Mouse (Mus musculus): ENCODE data around the gene Cmtm8. TPM values are rescaled to one million over a fixed set of nuclear protein-coding genes. Genes with fewer than 3 reads are reported as not detected.
A peak's percentile ranks its signal among the peaks of the same experiment; 100 is the strongest.

Cmtm8 gene
- polyA plus RNA-seq, 1 experiment from 2014 or later, result 118 TPM

DNA sequence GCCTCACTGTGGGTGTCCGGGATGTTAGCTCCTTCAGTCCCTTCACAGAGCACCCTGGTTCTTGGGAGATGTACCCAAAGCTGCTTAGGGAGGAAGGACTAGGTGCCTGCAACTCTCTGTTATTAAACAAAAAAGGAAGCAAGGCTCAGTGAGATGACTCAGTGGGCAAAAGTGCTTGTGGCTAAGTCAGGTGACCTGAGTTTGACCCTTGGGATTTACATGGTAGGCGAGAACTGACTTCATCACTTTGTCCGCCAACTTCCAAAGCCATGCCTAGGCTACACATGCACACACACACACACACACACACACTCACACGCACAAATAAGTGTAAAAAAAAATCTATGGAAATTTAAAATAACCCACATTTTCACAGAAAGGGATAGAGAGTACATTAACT lies 32.0 kb downstream of the Cmtm8 start:
- Histone ChIP-seq H3K27me3 (ENCODE audit: control insufficient read depth, insufficient read depth, low read depth, low read length) (no peaks in the 10 kb centered on the region), H3K9ac (ENCODE audit: low read length) (no peak overlapping the region), H3K4me3 (ENCODE audit: low read length) (no peak overlapping the region), H3K9me3 (ENCODE audit: control insufficient read depth, low read length) (no peaks in the 10 kb centered on the region), H3K4me2 (ENCODE audit: low read depth, low read length) (no peak overlapping the region), H3K36me3 (ENCODE audit: control insufficient read depth, insufficient read depth, low read length) (no peaks in the 10 kb centered on the region), H3K27ac (ENCODE audit: low read length) (no peak overlapping the region), H3K4me1 (replicated peaks; ENCODE audit: control insufficient read depth, insufficient read depth, low read length) (peaks cover 8% of the 10 kb centered on the region; the same call in 1 of the 2 replicates)
- no peak for ATAC-seq (ENCODE audit: low read depth)
- WGBS, result 81% methylated on average over 4 of the region's 4 CpGs

DNA sequence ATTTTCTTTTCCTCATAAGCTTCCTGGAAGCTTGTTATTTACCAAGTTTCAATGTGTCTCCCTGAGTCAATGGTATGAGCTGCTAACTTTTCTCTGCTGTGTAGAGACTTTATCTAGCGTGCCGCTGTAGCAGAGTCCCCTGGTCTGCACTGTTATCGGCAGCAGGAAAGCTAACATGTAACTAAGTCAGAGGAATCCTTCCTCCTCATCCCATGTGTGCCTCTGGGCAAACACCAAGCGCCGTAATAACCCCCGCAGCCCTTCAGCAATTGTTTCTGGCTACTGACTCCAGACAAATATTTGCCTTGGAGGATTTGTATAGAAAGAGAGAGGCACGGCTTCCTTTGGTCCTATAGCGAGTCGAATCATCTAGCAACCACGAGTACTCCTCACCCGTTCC lies 33.1 kb downstream of the Cmtm8 start:
- Histone ChIP-seq H3K27me3 (ENCODE audit: control insufficient read depth, insufficient read depth, low read depth, low read length) (no peaks in the 10 kb centered on the region), H3K9me3 (ENCODE audit: control insufficient read depth, low read length) (no peaks in the 10 kb centered on the region), H3K4me1 (replicated peaks; ENCODE audit: control insufficient read depth, insufficient read depth, low read length) (peaks cover 8% of the 10 kb centered on the region; the same call in 1 of the 2 replicates), H3K27ac (ENCODE audit: low read length) (no peak overlapping the region), H3K4me3 (ENCODE audit: low read length) (no peak overlapping the region), H3K9ac (ENCODE audit: low read length) (no peak overlapping the region), H3K36me3 (ENCODE audit: control insufficient read depth, insufficient read depth, low read length) (no peaks in the 10 kb centered on the region), H3K4me2 (ENCODE audit: low read depth, low read length) (no peak overlapping the region)
- 52% methylated on average over 11 of the region's 11 CpGs for WGBS
- ATAC-seq (ENCODE audit: low read depth), result no peak

DNA sequence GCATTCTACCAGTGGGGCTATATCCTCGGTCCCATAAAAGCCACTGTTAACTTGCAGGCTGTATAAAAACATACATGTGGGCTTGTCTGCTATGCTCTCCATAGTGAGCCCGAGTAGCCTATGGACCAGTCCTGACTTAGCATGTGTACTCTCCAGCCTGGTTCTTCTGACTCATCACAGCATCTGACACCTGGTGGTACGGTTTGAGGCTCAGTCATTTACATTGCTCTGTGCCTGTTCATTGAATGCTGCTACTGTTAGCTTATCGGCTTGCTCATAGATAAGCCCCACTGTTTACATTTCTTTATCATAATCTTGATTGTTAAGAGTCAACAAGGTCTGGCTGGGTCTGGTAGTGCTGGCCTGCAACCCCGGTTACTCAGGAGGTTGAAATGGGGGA lies 35.3 kb downstream of the Cmtm8 start:
- Histone ChIP-seq H3K4me3 (ENCODE audit: low read length) (no peak overlapping the region), H3K9ac (ENCODE audit: low read length) (no peak overlapping the region), H3K27ac (ENCODE audit: low read length) (no peak overlapping the region), H3K4me2 (ENCODE audit: low read depth, low read length) (no peak overlapping the region), H3K36me3 (ENCODE audit: control insufficient read depth, insufficient read depth, low read length) (no peaks in the 10 kb centered on the region), H3K27me3 (ENCODE audit: control insufficient read depth, insufficient read depth, low read depth, low read length) (no peaks in the 10 kb centered on the region), H3K9me3 (ENCODE audit: control insufficient read depth, low read length) (no peaks in the 10 kb centered on the region), H3K4me1 (replicated peaks; ENCODE audit: control insufficient read depth, insufficient read depth, low read length) (peaks cover 16% of the 10 kb centered on the region)
- 24% methylated on average over 5 of the region's 5 CpGs for WGBS
- ATAC-seq (ENCODE audit: low read depth), result no peak

DNA sequence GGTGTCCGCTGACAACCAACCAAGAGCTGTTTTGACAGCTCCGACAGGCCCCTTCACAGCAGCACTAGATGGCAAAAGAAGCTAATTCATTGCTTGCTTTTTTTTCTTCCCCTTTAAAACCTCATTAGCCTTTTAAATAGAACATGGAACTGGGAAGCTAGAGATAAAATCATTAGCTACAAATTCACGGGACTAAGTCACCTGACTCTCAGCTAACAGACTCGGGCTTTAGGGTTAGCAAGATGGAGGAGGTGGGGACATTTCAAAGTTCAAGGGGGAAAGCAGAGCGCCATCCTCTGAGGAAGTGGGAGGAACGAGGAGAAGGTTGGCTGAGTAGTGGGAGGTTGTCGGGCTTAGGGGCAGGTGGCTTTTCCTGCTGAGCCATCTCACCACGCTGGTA lies 36.7 kb downstream of the Cmtm8 start:
- 42% methylated on average over 8 of the region's 8 CpGs for WGBS
- H3K27ac ChIP-seq (ENCODE audit: low read length), result no peak overlapping the region

DNA sequence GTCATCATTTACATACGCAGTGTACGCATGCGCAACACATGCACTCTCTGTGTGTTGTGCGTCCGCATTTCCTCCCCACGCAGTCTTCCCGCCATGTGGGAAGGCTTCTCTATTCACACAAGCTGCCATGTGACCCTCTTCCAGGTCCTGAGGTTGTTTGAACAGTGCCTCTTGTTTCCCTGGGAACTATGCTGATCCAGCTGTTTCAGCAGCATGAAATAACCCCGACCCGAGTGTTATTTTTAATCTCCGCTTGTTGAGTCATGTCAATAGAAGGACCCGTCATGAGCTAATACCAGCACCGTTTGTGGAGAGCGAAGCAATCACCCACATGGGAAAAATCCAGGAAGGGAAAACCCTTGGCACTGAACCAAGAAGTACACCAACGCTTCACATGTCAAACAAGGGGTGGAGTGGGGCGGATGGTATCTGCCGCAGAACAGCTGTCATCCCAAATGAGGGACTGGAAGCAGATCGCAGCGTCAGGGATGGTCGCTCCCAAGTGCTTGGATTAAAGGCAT lies 38.7 kb downstream of the Cmtm8 start:
- Histone ChIP-seq H3K4me2 (ENCODE audit: low read depth, low read length) (peak overlapping the region; percentile 13; the same call in 1 of the 2 replicates), H3K4me1 (replicated peaks; ENCODE audit: control insufficient read depth, insufficient read depth, low read length) (peaks cover 13% of the 10 kb centered on the region), H3K9ac (ENCODE audit: low read length) (no peak overlapping the region), H3K9me3 (ENCODE audit: control insufficient read depth, low read length) (no peaks in the 10 kb centered on the region), H3K27ac (ENCODE audit: low read length) (no peak overlapping the region), H3K27me3 (ENCODE audit: control insufficient read depth, insufficient read depth, low read depth, low read length) (no peaks in the 10 kb centered on the region), H3K36me3 (ENCODE audit: control insufficient read depth, insufficient read depth, low read length) (no peaks in the 10 kb centered on the region), H3K4me3 (ENCODE audit: low read length) (no peak overlapping the region)
- WGBS, result 24% methylated on average over 19 of the region's 19 CpGs
- peak; percentile 72 for ATAC-seq (ENCODE audit: low read depth)

More for the DNA sequence above, 36.7 kb downstream of the Cmtm8 start:
- Histone ChIP-seq H3K4me3 (ENCODE audit: low read length) (no peak overlapping the region), H3K9me3 (ENCODE audit: control insufficient read depth, low read length) (no peaks in the 10 kb centered on the region), H3K9ac (ENCODE audit: low read length) (no peak overlapping the region), H3K36me3 (ENCODE audit: control insufficient read depth, insufficient read depth, low read length) (no peaks in the 10 kb centered on the region), H3K4me2 (ENCODE audit: low read depth, low read length) (no peak overlapping the region), H3K4me1 (replicated peaks; ENCODE audit: control insufficient read depth, insufficient read depth, low read length) (peaks cover 16% of the 10 kb centered on the region), H3K27me3 (ENCODE audit: control insufficient read depth, insufficient read depth, low read depth, low read length) (no peaks in the 10 kb centered on the region)
- no peak for ATAC-seq (ENCODE audit: low read depth)

DNA sequence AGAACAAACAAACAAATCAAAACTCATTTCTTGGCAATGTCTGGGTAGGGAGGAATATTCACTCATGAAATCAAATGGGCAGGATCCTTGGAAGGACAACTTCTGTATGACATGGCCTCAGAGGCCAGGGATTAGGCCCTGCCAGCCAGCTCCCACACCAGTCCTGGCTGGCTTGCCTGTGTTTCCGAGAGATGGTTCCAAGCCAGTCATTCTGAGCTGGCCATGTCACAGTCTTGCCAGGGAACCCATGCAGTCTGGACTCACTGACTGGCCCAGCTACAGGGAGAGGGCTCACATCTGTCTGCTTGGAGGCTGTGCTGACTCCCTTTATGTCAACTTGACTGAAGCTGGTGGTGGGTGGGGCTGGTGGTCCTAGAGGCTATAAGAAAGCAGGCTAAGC lies 41.8 kb downstream of the Cmtm8 start:
- H3K27me3 ChIP-seq (ENCODE audit: control insufficient read depth, insufficient read depth, low read depth, low read length), result no peaks in the 10 kb centered on the region
- H3K36me3 ChIP-seq (ENCODE audit: control insufficient read depth, insufficient read depth, low read length), result no peaks in the 10 kb centered on the region
- ATAC-seq (ENCODE audit: low read depth), result no peak
- H3K4me3 ChIP-seq (ENCODE audit: low read length), result no peak overlapping the region
- 71% methylated on average over 1 of the region's 1 CpGs for WGBS
- no peak overlapping the region for H3K4me2 ChIP-seq (ENCODE audit: low read depth, low read length)
- H3K4me1 ChIP-seq (replicated peaks; ENCODE audit: control insufficient read depth, insufficient read depth, low read length), result peaks cover 14% of the 10 kb centered on the region
- H3K9me3 ChIP-seq (ENCODE audit: control insufficient read depth, low read length), result no peaks in the 10 kb centered on the region
- H3K27ac ChIP-seq (ENCODE audit: low read length), result no peak overlapping the region
- no peak overlapping the region for H3K9ac ChIP-seq (ENCODE audit: low read length)

DNA sequence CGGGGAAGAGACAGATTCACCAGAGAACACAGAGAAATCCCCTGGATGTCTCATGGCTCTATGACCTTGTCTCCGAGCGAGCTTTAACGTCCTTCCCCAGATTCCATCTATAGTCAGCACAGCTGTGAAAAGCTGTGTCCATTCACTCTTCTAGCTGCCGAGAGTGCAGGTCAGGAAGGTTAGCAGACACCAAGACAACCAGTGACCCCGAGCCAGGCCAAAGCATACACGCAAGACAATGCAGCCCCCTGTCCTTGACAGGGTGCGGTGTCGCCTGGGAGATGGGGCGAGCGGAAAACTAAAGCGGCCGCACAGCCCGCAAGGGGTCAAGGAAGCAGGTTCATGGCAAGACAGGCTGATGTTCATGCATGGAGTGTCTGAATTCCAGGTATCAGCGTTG lies 42.7 kb downstream of the Cmtm8 start:
- no peaks in the 10 kb centered on the region for H3K9me3 ChIP-seq (ENCODE audit: control insufficient read depth, low read length)
- H3K9ac ChIP-seq (ENCODE audit: low read length), result no peak overlapping the region
- no peak for ATAC-seq (ENCODE audit: low read depth)
- H3K4me2 ChIP-seq (ENCODE audit: low read depth, low read length), result no peak overlapping the region
- 57% methylated on average over 15 of the region's 15 CpGs for WGBS
- H3K36me3 ChIP-seq (ENCODE audit: control insufficient read depth, insufficient read depth, low read length), result no peaks in the 10 kb centered on the region
- no peak overlapping the region for H3K27ac ChIP-seq (ENCODE audit: low read length)
- H3K4me3 ChIP-seq (ENCODE audit: low read length), result no peak overlapping the region
- H3K4me1 ChIP-seq (replicated peaks; ENCODE audit: control insufficient read depth, insufficient read depth, low read length), result peaks cover 14% of the 10 kb centered on the region
- no peaks in the 10 kb centered on the region for H3K27me3 ChIP-seq (ENCODE audit: control insufficient read depth, insufficient read depth, low read depth, low read length)

DNA sequence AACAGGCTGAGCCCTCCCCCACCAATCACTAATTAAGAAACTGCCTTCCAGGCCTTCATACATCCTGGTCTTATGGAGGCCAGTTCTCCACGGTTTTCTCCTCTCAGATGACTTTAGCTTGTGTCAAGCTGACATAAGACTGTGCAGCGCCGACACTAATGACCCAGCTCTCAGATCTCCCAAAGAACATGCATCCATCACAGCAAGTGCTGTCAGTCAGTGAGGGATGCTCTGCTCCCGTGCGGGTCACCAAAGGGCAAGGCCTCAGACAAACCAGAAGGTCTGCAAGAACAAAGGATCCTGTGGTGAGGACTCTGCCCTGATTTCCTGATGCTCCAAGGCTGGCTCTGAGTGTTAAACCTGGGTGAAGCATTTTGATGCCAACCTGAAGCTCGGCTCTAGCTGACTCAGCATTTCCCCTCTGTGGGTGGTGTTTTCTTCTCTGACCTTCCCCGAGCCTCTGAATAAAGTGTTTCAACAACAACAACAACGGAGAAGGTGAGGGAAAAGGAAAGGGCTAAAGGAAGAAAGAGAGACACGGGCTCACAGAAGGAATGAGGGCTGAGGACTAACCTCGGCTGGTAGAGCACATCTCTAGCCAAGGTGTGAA lies 44.4 kb downstream of the Cmtm8 start:
- Histone ChIP-seq H3K4me2 (ENCODE audit: low read depth, low read length) (no peak overlapping the region), H3K36me3 (ENCODE audit: control insufficient read depth, insufficient read depth, low read length) (no peaks in the 10 kb centered on the region; the same call in 1 of the 2 replicates), H3K4me3 (ENCODE audit: low read length) (no peak overlapping the region), H3K27ac (ENCODE audit: low read length) (no peak overlapping the region), H3K9ac (ENCODE audit: low read length) (no peak overlapping the region), H3K4me1 (replicated peaks; ENCODE audit: control insufficient read depth, insufficient read depth, low read length) (peaks cover 4% of the 10 kb centered on the region), H3K9me3 (ENCODE audit: control insufficient read depth, low read length) (no peaks in the 10 kb centered on the region), H3K27me3 (ENCODE audit: control insufficient read depth, insufficient read depth, low read depth, low read length) (no peaks in the 10 kb centered on the region)
- 46% methylated on average over 10 of the region's 10 CpGs for WGBS
- ATAC-seq (ENCODE audit: low read depth), result no peak

DNA sequence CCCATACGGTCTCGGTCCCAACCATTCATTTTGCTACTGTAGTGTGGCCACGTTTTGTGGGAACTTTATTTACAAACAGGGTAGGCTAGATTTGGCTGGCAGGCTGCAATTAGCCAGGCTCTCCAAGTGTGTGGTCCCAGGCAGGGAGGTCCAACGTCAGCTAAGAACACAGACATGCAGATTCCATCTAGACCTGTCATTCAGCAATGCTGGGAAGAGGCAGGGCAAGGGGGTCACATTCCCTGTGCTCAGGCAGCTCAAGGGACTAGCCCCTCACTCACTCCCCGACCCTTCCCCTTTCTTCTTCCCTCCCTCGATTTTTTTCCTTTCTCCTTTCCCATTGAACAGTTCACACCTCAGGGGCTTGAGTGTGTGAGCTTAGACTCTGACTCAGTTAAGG lies 45.1 kb downstream of the Cmtm8 start:
- H3K4me1 ChIP-seq (replicated peaks; ENCODE audit: control insufficient read depth, insufficient read depth, low read length), result peaks cover 3% of the 10 kb centered on the region; the same call in 1 of the 2 replicates
- H3K4me3 ChIP-seq (ENCODE audit: low read length), result no peak overlapping the region
- no peak; the same call in 1 of the 2 replicates for ATAC-seq (ENCODE audit: low read depth)
- H3K9ac ChIP-seq (ENCODE audit: low read length), result no peak overlapping the region
- no peaks in the 10 kb centered on the region; the same call in 1 of the 2 replicates for H3K36me3 ChIP-seq (ENCODE audit: control insufficient read depth, insufficient read depth, low read length)
- no peak overlapping the region for H3K4me2 ChIP-seq (ENCODE audit: low read depth, low read length)
- 28% methylated on average over 6 of the region's 6 CpGs for WGBS
- no peaks in the 10 kb centered on the region for H3K9me3 ChIP-seq (ENCODE audit: control insufficient read depth, low read length)
- no peak overlapping the region for H3K27ac ChIP-seq (ENCODE audit: low read length)
- no peaks in the 10 kb centered on the region for H3K27me3 ChIP-seq (ENCODE audit: control insufficient read depth, insufficient read depth, low read depth, low read length)
